Mouse (Mus musculus) olfactory bulb, adult 2 months (tissue): Measurements from ENCODE around the gene Agrp. TPM values are rescaled to one million over a fixed set of nuclear protein-coding genes. Genes with fewer than 3 reads are reported as not detected.

ENCODE experiments used
- H3K27ac ChIP-seq: fragments of 200-500 bp; 2 replicates; pipeline ENCODE4 v1.5.1; 2012; ENCODE audit warnings: low read depth, low read length; ENCODE audit not compliant: insufficient read depth
- H3K4me1 ChIP-seq: fragments of 200-500 bp; 2 replicates; pipeline ENCODE4 v1.6.1; 2012; ENCODE audit warnings: low read length; ENCODE audit not compliant: control insufficient read depth, insufficient read depth
- H3K4me3 ChIP-seq: fragments of 200-500 bp; 2 replicates; pipeline ENCODE4 v1.5.1; 2012; ENCODE audit warnings: mild to moderate bottlenecking, low read depth, low read length, moderate library complexity; ENCODE audit not compliant: insufficient read depth
- CTCF ChIP-seq: fragments of 200-500 bp; IDR thresholded peaks from 2 replicates; pipeline ENCODE4 v1.5.1; 2012; ENCODE audit warnings: low read depth, mild to moderate bottlenecking, low read length, moderate library complexity; ENCODE audit not compliant: insufficient read depth
- POLR2A ChIP-seq: fragments of 200-500 bp; IDR thresholded peaks from 2 replicates; pipeline ENCODE4 v1.6.1; 2012; ENCODE audit warnings: mild to moderate bottlenecking, low read depth, low read length, moderate library complexity; ENCODE audit not compliant: insufficient read depth
- WGBS: fragments of 180-500 bp; shearing (Covaris S2); methylation state at CpG from one replicate; pipeline ENCODE4 v1.1.7; 2018; 5-methylcytosine and 5-hydroxymethylcytosine counted together
- polyA plus RNA-seq: library from polyadenylated mRNA; stranded (reverse); fragments of >200 nt; gene quantifications from 2 replicates; pipeline ENCODE4 v1.2.4, GENCODE M21; 2012; ENCODE audit warnings: low replicate concordance; ENCODE audit not compliant: missing spikeins, insufficient read depth, insufficient read length

Agrp gene
- polyA plus RNA-seq, 1 experiment = not detected

DNA sequence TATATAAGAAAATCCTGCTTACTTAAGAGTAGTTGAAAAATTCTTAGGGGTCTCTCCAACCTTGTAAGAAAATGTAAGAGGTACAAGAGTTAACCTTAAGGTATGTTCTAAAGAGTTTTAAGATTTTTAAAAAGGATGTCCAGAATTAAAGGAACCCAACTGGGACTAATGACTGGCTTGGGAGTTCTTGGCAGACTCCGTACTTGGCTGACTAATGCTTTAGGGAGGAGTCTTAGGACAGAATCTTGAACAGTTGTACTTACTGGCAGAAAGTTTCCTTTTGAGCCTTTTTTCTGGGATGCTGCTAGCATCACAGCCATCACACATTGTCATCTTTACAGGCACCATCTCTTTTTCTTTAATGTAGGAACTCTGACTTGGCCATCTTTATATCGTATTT, 3.3 kb upstream of the Agrp start:
- 19% methylated on average over 2 of the region's 2 CpGs for WGBS
- H3K4me1 ChIP-seq = peaks cover 5% of the 10 kb centered on the region
- H3K4me3 ChIP-seq = no peak overlapping the region
- no peak for TF ChIP-seq POLR2A
- TF ChIP-seq CTCF = no peak
- H3K27ac ChIP-seq = no peak overlapping the region

GRCm38 (mm10) chr8:105639835-105640234, 2.6 kb upstream of the Agrp start:
- no peak overlapping the region for H3K27ac ChIP-seq
- peaks cover 5% of the 10 kb centered on the region for H3K4me1 ChIP-seq
- TF ChIP-seq POLR2A (no peak), CTCF (no peak)
- H3K4me3 ChIP-seq = no peak overlapping the region
- 31% methylated on average over 1 of the region's 1 CpGs for WGBS

- no peak overlapping the region for H3K27ac ChIP-seq
- TF ChIP-seq POLR2A (no peak), CTCF (no peak)
- no peak overlapping the region for H3K4me3 ChIP-seq
- 70% methylated on average over 4 of the region's 4 CpGs for WGBS
- H3K4me1 ChIP-seq = peaks cover 5% of the 10 kb centered on the region
Measured at GRCm38 (mm10) chr8:105638510-105638909, 1.3 kb upstream of the Agrp start.

DNA sequence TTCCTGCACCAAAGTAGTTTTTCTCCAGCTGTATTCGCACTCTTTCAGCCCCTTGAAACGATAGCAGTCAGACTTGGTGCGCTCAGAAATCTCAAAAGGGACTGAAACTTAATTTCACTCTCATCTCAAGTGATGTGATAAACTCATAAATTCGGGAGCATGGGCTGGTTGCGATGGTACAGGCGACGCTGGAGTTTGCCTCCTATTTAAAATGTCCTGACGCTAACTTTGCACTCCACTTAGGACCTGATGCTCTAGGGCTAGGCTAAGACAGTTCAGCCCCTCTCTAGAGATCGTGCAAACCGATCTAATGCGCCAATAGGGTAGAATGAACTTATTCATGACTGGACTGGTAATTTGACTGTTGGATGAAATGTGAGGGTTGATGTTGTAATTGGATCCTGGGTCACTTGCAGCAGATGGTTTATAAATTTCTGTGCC, 428 bp upstream of the Agrp start:
- under 1% methylated on average over 11 of the region's 11 CpGs for WGBS
- peak overlapping the region; percentile 10; the same call in 1 of the 2 replicates for H3K27ac ChIP-seq
- peaks cover 5% of the 10 kb centered on the region for H3K4me1 ChIP-seq
- H3K4me3 ChIP-seq = peak overlapping the region; percentile 80
- TF ChIP-seq POLR2A (no peak), CTCF (no peak)

- TF ChIP-seq CTCF (0 out of 2 replicates have a peak, but pooled peaks have one; percentile 9), POLR2A (peak; percentile 45; the same call in 1 of the 2 replicates)
- peak within 1 kb of the TSS; percentile 94 for H3K27ac ChIP-seq
- peaks cover 5% of the 10 kb centered on the region for H3K4me1 ChIP-seq
- peak within 1 kb of the TSS; percentile 80 for H3K4me3 ChIP-seq
- under 1% methylated on average over 121 of the region's 126 CpGs for WGBS
Measured at GRCm38 (mm10) chr8:105636018-105636962, 903 bp downstream of the Agrp start, which contains the start of gene Ctcf. Ctcf (plus strand) TSS chr8:105636568.

GRCm38 (mm10) chr8:105635481-105635880, 1.7 kb downstream of the Agrp start:
- peak overlapping the region; percentile 80 for H3K4me3 ChIP-seq
- WGBS = 1% methylated on average over 11 of the region's 11 CpGs
- TF ChIP-seq POLR2A (no peak), CTCF (no peak)
- peaks cover 5% of the 10 kb centered on the region for H3K4me1 ChIP-seq
- peak overlapping the region; percentile 54; the same call in 1 of the 2 replicates for H3K27ac ChIP-seq

GRCm38 (mm10) chr8:105634771-105635458, 2.3 kb downstream of the Agrp start:
- 93% methylated on average over 2 of the region's 2 CpGs for WGBS
- TF ChIP-seq POLR2A (no peak), CTCF (no peak)
- Histone ChIP-seq H3K27ac (no peak overlapping the region), H3K4me1 (peaks cover 5% of the 10 kb centered on the region), H3K4me3 (no peak overlapping the region)

GRCm38 (mm10) chr8:105629337-105629736, 7.9 kb downstream of the Agrp start:
- no peak for TF ChIP-seq CTCF
- no peak for TF ChIP-seq POLR2A
- Histone ChIP-seq H3K27ac (no peak overlapping the region), H3K4me1 (peaks cover 4% of the 10 kb centered on the region; the same call in 1 of the 2 replicates), H3K4me3 (no peak overlapping the region)
- 80% methylated on average over 4 of the region's 4 CpGs for WGBS
